Mouse (Mus musculus): ENCODE data around the gene Eya3. TPM values are rescaled to one million over a fixed set of nuclear protein-coding genes. Genes with fewer than 3 reads are reported as not detected.

Gene Eya3
- polyA plus RNA-seq, 1 experiment, result 2.4 TPM

GRCm38 (mm10) chr4:132749258-132749982 lies 110.6 kb downstream of the Eya3 start:
- no peak for TF ChIP-seq GATA1 (IDR thresholded peaks at IDR 0.05; ENCODE audit: low read length)

GRCm38 (mm10) chr4:132752992-132753391 lies 114.2 kb downstream of the Eya3 start:
- no peak for TF ChIP-seq GATA1 (IDR thresholded peaks at IDR 0.05; ENCODE audit: low read length)

- no peak for TF ChIP-seq GATA1 (IDR thresholded peaks at IDR 0.05; ENCODE audit: low read length)
Observed at GRCm38 (mm10) chr4:132756974-132757373, 118.2 kb downstream of the Eya3 start, which contains the start of gene Smpdl3b. TSS of gene Smpdl3b (minus strand) at chr4:132757252.

GRCm38 (mm10) chr4:132757633-132758351 lies 119.0 kb downstream of the Eya3 start:
- TF ChIP-seq GATA1 (IDR thresholded peaks at IDR 0.05; ENCODE audit: low read length), result no peak

- no peak for TF ChIP-seq GATA1 (IDR thresholded peaks at IDR 0.05; ENCODE audit: low read length)
Observed at GRCm38 (mm10) chr4:132760296-132760695, 121.5 kb downstream of the Eya3 start.

GRCm38 (mm10) chr4:132762602-132763001 lies 123.8 kb downstream of the Eya3 start:
- no peak for TF ChIP-seq GATA1 (IDR thresholded peaks at IDR 0.05; ENCODE audit: low read length)

- TF ChIP-seq GATA1 (IDR thresholded peaks at IDR 0.05; ENCODE audit: low read length), result no peak
Observed at GRCm38 (mm10) chr4:132767914-132768876, 129.4 kb downstream of the Eya3 start, which contains the start of gene Rpa2. TSS of gene Rpa2 (plus strand) at chr4:132768332.

- no peak for TF ChIP-seq GATA1 (IDR thresholded peaks at IDR 0.05; ENCODE audit: low read length)
Observed at GRCm38 (mm10) chr4:132771776-132772175, 133.0 kb downstream of the Eya3 start.

Other genes with a start within 250 kb of the Eya3 start
- gene Phactr4, start 216.5 kb upstream of the Eya3 start, polyA plus RNA-seq (2012), result 17.5 and 22.6 TPM in 2 replicates
- gene Med18, start 175.1 kb upstream of the Eya3 start, polyA plus RNA-seq (2012), result 7.3 and 9.1 TPM in 2 replicates
- gene Sesn2, start 128.5 kb upstream of the Eya3 start, polyA plus RNA-seq (2012), result 21.3 and 24.4 TPM in 2 replicates
- 178 and 267 TPM in 2 replicates for gene Atpif1, start 105.3 kb upstream of the Eya3 start, polyA plus RNA-seq (2012)
- 73.7 and 340 TPM in 2 replicates for gene Dnajc8, start 103.4 kb upstream of the Eya3 start, polyA plus RNA-seq (2012)
- gene Ptafr, start 74.9 kb upstream of the Eya3 start, polyA plus RNA-seq (2012), result not detected in 2 replicates
- gene Xkr8, start 93.6 kb downstream of the Eya3 start, polyA plus RNA-seq (2012), result 0.70 and 0.84 TPM in 2 replicates
- 0.08 TPM in 2 replicates for gene Smpdl3b, start 118.3 kb downstream of the Eya3 start, polyA plus RNA-seq (2012)
- gene Rpa2, start 129.3 kb downstream of the Eya3 start, polyA plus RNA-seq (2012), result 86.1 and 88.1 TPM in 2 replicates
- gene Themis2, start 157.4 kb downstream of the Eya3 start, polyA plus RNA-seq (2012), result not detected in 2 replicates
- gene Ppp1r8, start 204.2 kb downstream of the Eya3 start, polyA plus RNA-seq (2012), result 59.8 and 60.6 TPM in 2 replicates
- 6.6 and 7.0 TPM in 2 replicates for gene Stx12, start 245.5 kb downstream of the Eya3 start, polyA plus RNA-seq (2012)